Mouse (Mus musculus) kidney, adult 2 months (tissue): ENCODE data around the gene P3h2.

ENCODE experiments used
- CTCF ChIP-seq: fragments of 200-500 bp; conservative IDR thresholded peaks from 2 replicates; pipeline ENCODE4 v1.5.1; 2011; ENCODE audit warnings: low read depth, mild to moderate bottlenecking, control low read depth, low read length, moderate library complexity, mixed read lengths; ENCODE audit not compliant: insufficient read depth, insufficient read length
- POLR2A ChIP-seq: fragments of 200-500 bp; IDR thresholded peaks from one replicate; pipeline ENCODE4 v1.6.1; 2011; ENCODE audit warnings: low read depth, low read length, control low read depth

DNA sequence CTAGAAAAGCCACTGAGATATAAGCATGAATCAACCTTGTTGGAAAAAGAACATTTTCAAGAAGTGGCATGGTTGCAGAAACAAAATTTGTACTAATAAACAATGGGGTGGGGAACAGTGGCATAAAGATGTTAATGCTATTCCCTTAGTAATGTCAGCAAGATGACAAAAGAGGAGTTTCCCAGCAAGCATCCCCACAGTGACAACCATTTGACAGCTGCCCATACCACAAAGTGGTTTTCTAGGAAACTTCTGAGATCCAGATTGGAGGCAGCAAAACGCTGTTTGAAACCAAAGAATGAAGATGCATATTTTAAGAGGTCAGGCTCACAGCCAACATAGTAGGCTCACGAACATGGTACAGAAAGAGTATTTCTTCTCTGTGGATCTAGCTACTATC, 46.7 kb upstream of the P3h2 start:
- TF ChIP-seq CTCF (no peak), POLR2A (no peak)
